Mouse (Mus musculus) brain, embryonic 14.5 days (tissue): ENCODE results near the gene Dhx58. TPM values are rescaled to one million over a fixed set of nuclear protein-coding genes. Genes with fewer than 3 reads are reported as not detected.

Experiments
- DNase-seq: peaks from one replicate; pipeline ENCODE4 v3.0.0-alpha.2; 2011; ENCODE audit warnings: low read depth
- CTCF ChIP-seq: fragments of 200-500 bp; IDR thresholded peaks from 2 replicates; pipeline ENCODE4 v1.5.1; 2012; ENCODE audit warnings: inconsistent platforms, mild to moderate bottlenecking, moderate library complexity, borderline replicate concordance; ENCODE audit not compliant: insufficient read depth, insufficient read length; ENCODE audit errors: extremely low read depth
- POLR2A ChIP-seq: fragments of 200-500 bp; IDR thresholded peaks from 2 replicates; pipeline ENCODE4 v1.6.1; 2012; ENCODE audit warnings: mild to moderate bottlenecking, inconsistent platforms, borderline replicate concordance; ENCODE audit not compliant: poor library complexity, insufficient read depth, insufficient read length, severe bottlenecking; ENCODE audit errors: extremely low read depth
- polyA plus RNA-seq: library from polyadenylated mRNA; depleted of rRNA; stranded (reverse); fragments of >200 nt; gene quantifications from 2 replicates; pipeline ENCODE4 v1.2.3, GENCODE M21; 2012; rRNA removed

Dhx58 gene
- polyA plus RNA-seq, 1 experiment, result 2.6 TPM

GRCm38 (mm10) chr11:100651205-100651604 lies 52.9 kb downstream of the Dhx58 start:
- TF ChIP-seq POLR2A (no peak), CTCF (no peak)
- no peak for DNase-seq

GRCm38 (mm10) chr11:100648405-100648804 lies 55.7 kb downstream of the Dhx58 start:
- no peak for DNase-seq
- TF ChIP-seq CTCF (no peak), POLR2A (no peak)

GRCm38 (mm10) chr11:100646265-100646664 lies 57.8 kb downstream of the Dhx58 start:
- TF ChIP-seq POLR2A (no peak), CTCF (peak; percentile 60)
- DNase-seq, result peak; percentile 44

Other genes with a start within 250 kb of the Dhx58 start
- 5.4 and 10.7 TPM in 2 replicates for gene Klhl11, start 231.5 kb downstream of the Dhx58 start, polyA plus RNA-seq
- 189 and 209 TPM in 2 replicates for gene Acly, start 176.3 kb downstream of the Dhx58 start, polyA plus RNA-seq
- 0.90 and 2.8 TPM in 2 replicates for gene Ttc25, start 158.7 kb downstream of the Dhx58 start, polyA plus RNA-seq
- gene Cnp, start 129.4 kb downstream of the Dhx58 start, polyA plus RNA-seq, result 18.1 and 22.4 TPM in 2 replicates
- gene Nkiras2, start 85.0 kb downstream of the Dhx58 start, polyA plus RNA-seq, result 111 and 119 TPM in 2 replicates
- 139 and 201 TPM in 2 replicates for gene Dnajc7, start 84.1 kb downstream of the Dhx58 start, polyA plus RNA-seq
- 0.40 and 0.63 TPM in 2 replicates for gene Zfp385c, start 11.8 kb downstream of the Dhx58 start, polyA plus RNA-seq
- 60.4 and 61.8 TPM in 2 replicates for gene Kat2a, start 8.2 kb upstream of the Dhx58 start, polyA plus RNA-seq
- gene Hspb9, start 9.6 kb upstream of the Dhx58 start, polyA plus RNA-seq, result not detected in 2 replicates
- gene Rab5c, start 33.9 kb upstream of the Dhx58 start, polyA plus RNA-seq, result 236 and 270 TPM in 2 replicates
- 33.1 and 36.4 TPM in 2 replicates for gene Kcnh4, start 55.7 kb upstream of the Dhx58 start, polyA plus RNA-seq
- gene Hcrt, start 58.7 kb upstream of the Dhx58 start, polyA plus RNA-seq, result 0.45 and 0.91 TPM in 2 replicates
- 5.5 and 7.7 TPM in 2 replicates for gene Ghdc, start 66.7 kb upstream of the Dhx58 start, polyA plus RNA-seq
- 16.4 and 21.5 TPM in 2 replicates for gene Stat5b, start 146.5 kb upstream of the Dhx58 start, polyA plus RNA-seq
- gene Stat5a, start 155.1 kb upstream of the Dhx58 start, polyA plus RNA-seq, result 1.4 and 2.1 TPM in 2 replicates
- gene Stat3, start 235.3 kb upstream of the Dhx58 start, polyA plus RNA-seq, result 29.1 and 36.9 TPM in 2 replicates